Mouse (Mus musculus) kidney, postnatal 25 days (tissue): ENCODE results near the gene 1700015G11Rik.

Experiments used
- DNase-seq, 2 experiments: peaks; one replicate each; pipeline ENCODE4 v3.0.0; 2021; ENCODE audit warnings: mixed read lengths in 2 of 2

Gene 1700015G11Rik

GRCm38 (mm10) chr7:51964681-51965080 is 50.8 kb downstream of the 1700015G11Rik start:
- DNase-seq, result no peak

- DNase-seq, result no peak
Measured at GRCm38 (mm10) chr7:51962219-51962952, 53.1 kb downstream of the 1700015G11Rik start.
